Mouse (Mus musculus) macrophage (primary cell): ENCODE results near the gene Mef2d. TPM values are rescaled to one million over a fixed set of nuclear protein-coding genes. Genes with fewer than 3 reads are reported as not detected.

ENCODE experiments used
- H3K27ac ChIP-seq: fragments of 350-480 bp; formaldehyde crosslinking; 2 replicates; pipeline ENCODE4 v1.9.0; 2021
- H3K36me3 ChIP-seq: fragments of 350-480 bp; formaldehyde crosslinking; 2 replicates; pipeline ENCODE4 v1.9.0; 2021; ENCODE audit errors: inconsistent target
- H3K4me3 ChIP-seq: fragments of 350-480 bp; formaldehyde crosslinking; 2 replicates; pipeline ENCODE4 v1.9.0; 2021; ENCODE audit errors: inconsistent target
- H3K79me2 ChIP-seq: fragments of 350-480 bp; formaldehyde crosslinking; 2 replicates; pipeline ENCODE4 v1.9.0; 2021; ENCODE audit errors: inconsistent target
- WGBS: methylation state at CpG from one replicate; pipeline ENCODE4 v1.1.7; 2026; ENCODE audit warnings: inconsistent platforms; ENCODE audit not compliant: missing documents; 5-methylcytosine and 5-hydroxymethylcytosine counted together
- polyA plus RNA-seq: library from polyadenylated mRNA; stranded (reverse); fragments of 250-400 nt; gene quantifications from 3 replicates; pipeline ENCODE4 v1.2.4, GENCODE M21; 2018; ENCODE audit warnings: inconsistent platforms

Mef2d gene
- polyA plus RNA-seq, 1 experiment from 2014 or later: 68.1 TPM

DNA sequence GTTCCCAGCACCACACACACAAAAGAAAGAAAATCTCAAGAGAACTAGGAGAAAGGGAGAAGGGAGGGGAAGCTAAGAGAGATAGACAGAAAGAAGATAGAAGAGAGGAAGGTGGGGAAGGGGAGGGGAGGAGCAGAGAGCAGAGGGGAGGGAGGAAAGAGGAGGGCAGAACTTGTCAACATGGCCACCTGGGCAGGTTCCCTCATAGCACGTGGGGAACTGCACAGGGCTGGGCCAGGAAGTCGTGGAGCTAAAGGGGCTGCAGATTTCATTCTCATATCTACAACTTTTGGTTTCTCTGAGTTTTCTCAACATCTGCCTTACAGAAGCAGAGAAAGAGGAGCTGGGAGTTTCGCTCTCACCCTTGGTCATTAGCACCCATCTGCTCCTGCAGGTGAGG is 14.5 kb upstream of the Mef2d start:
- Histone ChIP-seq H3K27ac (no peak overlapping the region), H3K4me3 (no peak overlapping the region), H3K79me2 (no peaks in the 10 kb centered on the region), H3K36me3 (no peaks in the 10 kb centered on the region)
- WGBS: 46% methylated on average over 3 of the region's 3 CpGs

DNA sequence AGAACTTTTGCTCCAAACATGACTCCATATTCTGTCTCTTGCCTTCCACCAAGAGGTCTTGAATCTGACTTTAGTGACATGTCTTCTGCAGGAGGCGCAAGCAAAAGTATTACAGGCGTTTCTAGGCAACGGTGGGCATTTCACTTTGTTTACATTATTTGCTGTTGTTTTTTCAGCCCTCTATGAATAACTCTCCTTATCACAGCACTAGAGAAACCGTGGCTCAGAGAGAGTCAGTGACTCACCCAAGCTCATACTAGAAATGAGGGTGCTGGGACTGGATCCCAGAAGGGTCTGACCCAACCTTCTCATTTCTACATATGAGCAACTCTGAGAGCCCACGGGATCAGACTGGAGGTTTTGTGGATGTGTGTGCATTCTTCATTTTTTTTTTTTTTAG is 14.1 kb upstream of the Mef2d start:
- H3K27ac ChIP-seq: no peak overlapping the region
- 82% methylated on average over 5 of the region's 5 CpGs for WGBS
- no peaks in the 10 kb centered on the region for H3K36me3 ChIP-seq
- H3K4me3 ChIP-seq: no peak overlapping the region
- no peaks in the 10 kb centered on the region for H3K79me2 ChIP-seq

DNA sequence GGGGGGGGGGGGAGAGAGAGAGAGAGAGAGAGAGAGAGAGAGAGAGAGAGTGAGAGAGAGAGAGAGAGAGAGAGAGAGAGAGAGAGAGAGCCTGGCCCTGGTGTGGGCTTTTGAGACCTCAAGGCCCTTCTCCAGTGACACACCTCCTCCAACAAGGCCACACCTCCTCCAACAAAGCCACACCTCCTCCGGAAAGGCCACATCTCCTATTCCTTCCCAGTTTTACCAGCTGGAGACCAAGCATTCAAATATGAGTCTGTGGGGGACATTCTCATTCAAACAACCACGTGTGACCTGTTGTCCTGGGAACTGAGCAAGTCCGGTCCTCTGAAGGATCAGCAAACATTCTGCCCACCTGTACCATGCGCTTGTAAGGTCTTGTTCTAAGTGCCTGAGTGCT is 13.2 kb upstream of the Mef2d start:
- Histone ChIP-seq H3K79me2 (no peaks in the 10 kb centered on the region), H3K4me3 (no peak overlapping the region), H3K36me3 (no peaks in the 10 kb centered on the region), H3K27ac (no peak overlapping the region)
- WGBS: 73% methylated on average over 4 of the region's 4 CpGs

- 91% methylated on average over 3 of the region's 3 CpGs for WGBS
- H3K27ac ChIP-seq: no peak overlapping the region
- H3K4me3 ChIP-seq: no peak overlapping the region
- H3K79me2 ChIP-seq: no peaks in the 10 kb centered on the region
- no peaks in the 10 kb centered on the region for H3K36me3 ChIP-seq
These were observed 11.1 kb upstream of the Mef2d start for GRCm38 (mm10) chr3:88131071-88131470.

- H3K36me3 ChIP-seq: no peaks in the 10 kb centered on the region
- H3K79me2 ChIP-seq: no peaks in the 10 kb centered on the region
- no peak overlapping the region for H3K4me3 ChIP-seq
- no peak overlapping the region for H3K27ac ChIP-seq
- 100% methylated on average over 2 of the region's 2 CpGs for WGBS
These were observed 9.7 kb upstream of the Mef2d start for GRCm38 (mm10) chr3:88132492-88132891.

GRCm38 (mm10) chr3:88133187-88133771 is 8.9 kb upstream of the Mef2d start:
- H3K79me2 ChIP-seq: no peaks in the 10 kb centered on the region
- H3K27ac ChIP-seq: no peak overlapping the region
- H3K36me3 ChIP-seq: no peaks in the 10 kb centered on the region
- H3K4me3 ChIP-seq: no peak overlapping the region
- whole genome bisulfite sequencing: 82% methylated on average over 4 of the region's 4 CpGs

- H3K4me3 ChIP-seq: no peak overlapping the region
- 91% methylated on average over 9 of the region's 9 CpGs for WGBS
- no peaks in the 10 kb centered on the region for H3K36me3 ChIP-seq
- no peak overlapping the region for H3K27ac ChIP-seq
- no peaks in the 10 kb centered on the region for H3K79me2 ChIP-seq
These were observed 5.8 kb upstream of the Mef2d start for GRCm38 (mm10) chr3:88136346-88136745.

- Histone ChIP-seq H3K27ac (peak overlapping the region; percentile 99; the same call in 1 of the 2 replicates), H3K79me2 (no peaks in the 10 kb centered on the region), H3K36me3 (no peaks in the 10 kb centered on the region), H3K4me3 (no peak overlapping the region)
- WGBS: 89% methylated on average over 4 of the region's 4 CpGs
These were observed 5.2 kb upstream of the Mef2d start for GRCm38 (mm10) chr3:88136945-88137494.

DNA sequence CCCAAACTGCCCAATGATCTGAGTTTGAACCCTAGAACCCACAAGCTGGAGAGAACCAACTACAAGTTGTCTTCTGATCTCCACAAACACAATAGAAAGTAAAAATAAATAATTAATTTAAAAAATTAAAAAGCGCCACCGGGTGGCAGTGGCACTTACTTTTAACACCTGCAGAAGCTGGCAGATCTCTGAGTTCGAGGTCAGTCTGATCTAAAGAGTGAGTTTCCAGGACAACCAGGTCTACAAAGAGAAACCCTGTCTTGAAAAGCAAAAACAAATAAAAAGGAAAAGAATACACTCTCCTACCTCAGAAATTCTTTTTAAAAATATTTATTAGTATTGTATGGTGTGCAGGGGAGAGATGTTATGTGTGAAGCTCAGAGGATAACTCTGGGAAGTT is 4.4 kb upstream of the Mef2d start:
- H3K79me2 ChIP-seq: peaks cover 1% of the 10 kb centered on the region
- H3K36me3 ChIP-seq: no peaks in the 10 kb centered on the region
- H3K27ac ChIP-seq: peak overlapping the region; percentile 99
- peak overlapping the region; percentile 53 for H3K4me3 ChIP-seq
- 6% methylated on average over 3 of the region's 3 CpGs for WGBS

DNA sequence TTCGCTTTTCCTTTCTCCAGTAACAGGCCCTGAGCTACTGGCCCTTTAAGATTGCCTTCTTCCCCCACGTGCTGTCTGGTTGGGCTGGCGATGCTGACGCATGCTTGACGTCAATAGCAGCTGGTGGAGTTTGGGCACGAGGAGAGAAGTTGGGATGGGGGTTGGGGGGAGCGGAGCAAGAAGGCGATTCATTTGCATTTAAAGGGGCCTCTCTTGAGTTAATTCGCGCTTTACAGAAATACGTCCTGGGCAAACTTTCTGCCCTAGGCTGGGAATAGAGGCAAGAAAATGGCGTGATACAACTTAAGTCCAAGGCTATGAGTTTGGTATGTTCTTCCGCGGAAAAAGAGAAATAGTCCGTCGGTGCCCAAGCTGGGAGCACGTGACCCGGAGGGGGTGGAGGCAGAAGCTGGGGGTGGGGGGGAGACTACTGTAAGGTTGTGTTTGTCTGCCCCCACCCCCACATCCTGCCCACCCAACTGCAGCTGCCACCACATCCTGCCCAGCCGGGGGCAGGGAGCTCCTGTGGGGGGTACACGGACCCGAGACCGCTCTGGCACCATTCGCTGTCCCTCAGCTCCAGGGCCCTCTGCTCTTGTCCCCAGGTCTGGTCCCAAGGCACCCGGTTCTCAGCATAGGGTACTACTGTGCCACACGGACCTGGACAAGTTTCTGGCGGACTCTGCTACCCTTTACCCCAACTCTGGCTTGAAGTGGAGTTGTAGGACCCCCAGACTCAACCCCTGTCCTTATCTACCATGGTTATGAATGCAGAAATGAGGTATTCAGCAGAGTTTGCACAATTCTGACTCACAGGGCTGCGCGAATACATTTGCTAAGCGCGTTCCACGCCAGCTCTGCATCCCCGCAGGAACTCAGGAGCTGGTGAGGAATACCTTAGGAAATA is 3.6 kb upstream of the Mef2d start:
- H3K36me3 ChIP-seq: no peaks in the 10 kb centered on the region
- H3K27ac ChIP-seq: peak overlapping the region; percentile 99
- 0% methylated on average over 32 of the region's 32 CpGs for WGBS
- peak overlapping the region; percentile 53 for H3K4me3 ChIP-seq
- H3K79me2 ChIP-seq: peaks cover 9% of the 10 kb centered on the region

DNA sequence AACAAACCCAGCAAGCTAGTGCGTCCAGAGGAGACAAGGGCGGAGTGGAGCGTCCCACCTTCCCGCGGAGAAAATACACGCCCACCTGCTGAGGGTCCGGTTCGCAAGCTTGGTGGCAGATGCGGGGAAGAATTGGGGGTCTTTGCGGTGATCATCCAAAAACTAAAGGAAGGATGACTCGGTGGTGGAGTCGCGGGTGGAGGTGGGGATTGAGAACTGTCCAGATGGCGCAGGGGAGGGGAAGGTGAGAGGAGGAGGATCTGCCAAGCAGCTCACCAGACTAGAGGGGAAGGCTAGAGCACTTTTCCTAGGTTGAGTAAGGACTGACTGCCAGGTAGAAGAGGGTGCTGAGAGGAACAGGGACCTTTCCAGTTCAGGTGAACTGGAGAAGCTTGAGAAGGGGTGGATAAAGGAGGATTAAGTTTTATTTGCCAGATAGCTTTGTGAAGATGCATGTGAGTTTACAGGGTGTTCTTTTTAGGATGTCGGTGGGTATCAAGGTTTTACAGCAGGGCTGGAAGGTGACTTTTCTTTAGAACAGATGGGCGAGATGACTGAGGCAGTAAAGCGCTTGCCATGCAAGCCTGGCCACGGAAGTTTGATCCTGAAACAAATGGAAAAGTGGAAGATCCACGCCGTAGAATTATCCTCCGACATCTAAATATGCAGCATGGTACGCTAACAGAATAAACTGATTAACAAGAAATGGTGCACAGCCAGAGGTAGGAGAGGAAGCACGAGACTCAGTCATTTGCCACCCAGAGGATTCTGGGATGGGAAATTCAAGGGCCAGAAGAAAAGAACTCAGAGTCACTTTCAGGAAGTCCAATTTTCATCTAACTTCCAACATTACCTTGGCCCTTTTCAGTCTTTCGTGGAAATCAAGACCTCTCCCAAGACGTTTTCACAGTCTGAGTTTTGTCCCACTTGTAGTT is 2.7 kb upstream of the Mef2d start:
- Histone ChIP-seq H3K4me3 (peak overlapping the region; percentile 53), H3K27ac (peak overlapping the region; percentile 99), H3K36me3 (no peaks in the 10 kb centered on the region), H3K79me2 (peaks cover 18% of the 10 kb centered on the region)
- 17% methylated on average over 25 of the region's 25 CpGs for WGBS

DNA sequence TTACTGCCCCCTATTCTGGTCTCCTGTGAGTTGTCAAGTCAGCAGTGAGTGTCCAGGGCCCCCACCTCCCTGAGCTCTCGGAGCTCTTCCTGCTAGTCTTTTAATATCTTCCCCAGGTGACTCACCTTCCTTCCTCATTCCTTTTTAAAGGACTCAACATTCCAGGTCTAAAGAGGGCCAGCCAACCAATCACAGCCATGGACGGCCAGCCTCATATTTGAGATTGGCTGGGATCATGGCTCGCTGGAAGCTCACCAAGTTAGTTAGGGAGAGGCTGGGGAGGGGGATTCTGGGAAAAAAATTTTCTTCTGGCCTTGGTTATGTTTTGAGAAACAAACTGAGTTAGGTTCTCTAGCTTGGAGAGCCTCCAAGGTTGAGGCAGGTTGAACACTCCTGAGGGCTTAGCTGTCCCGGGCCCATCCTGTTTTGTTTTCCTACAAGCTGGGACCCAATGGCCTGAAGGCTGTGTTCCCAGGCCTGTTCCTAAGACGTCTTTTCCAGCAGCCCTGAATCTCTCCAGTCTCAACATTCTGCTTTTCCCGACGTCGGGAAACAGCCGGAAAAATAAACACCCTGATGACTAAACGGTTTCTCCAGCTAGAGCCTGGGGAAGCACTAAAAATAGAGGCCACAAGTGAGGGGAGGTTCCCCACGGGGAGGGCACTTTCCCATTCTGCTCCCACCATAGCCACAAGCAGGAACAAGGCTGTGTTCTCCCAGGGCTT is 1.8 kb upstream of the Mef2d start:
- WGBS: 11% methylated on average over 11 of the region's 11 CpGs
- H3K79me2 ChIP-seq: peaks cover 26% of the 10 kb centered on the region
- H3K27ac ChIP-seq: peak overlapping the region; percentile 99
- H3K36me3 ChIP-seq: no peaks in the 10 kb centered on the region
- H3K4me3 ChIP-seq: no peak overlapping the region

DNA sequence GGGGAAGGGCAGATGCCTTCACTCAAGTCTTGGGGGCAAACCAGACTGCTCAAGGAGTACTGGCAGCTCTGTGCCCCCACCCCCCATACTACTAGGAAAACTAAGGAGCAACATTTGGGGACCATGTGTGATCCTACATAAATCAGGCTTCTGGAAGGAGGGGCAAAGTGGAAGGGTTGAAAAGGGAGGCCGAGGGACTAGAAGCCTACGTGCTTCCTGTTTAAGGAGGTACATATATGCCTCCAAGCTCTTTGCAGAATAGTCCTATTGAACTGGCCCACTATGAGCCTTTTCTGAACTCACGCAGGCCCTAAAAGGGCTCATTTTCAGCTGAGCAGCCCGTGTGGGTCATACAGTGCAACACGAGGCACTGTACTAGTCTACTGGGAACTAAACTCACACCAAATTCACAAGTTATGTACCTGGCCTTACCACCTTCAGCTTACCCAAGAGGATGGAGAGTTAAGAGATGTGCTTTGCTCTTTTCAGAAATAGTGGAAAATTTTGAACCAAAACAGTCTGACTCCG is 1.2 kb upstream of the Mef2d start:
- peak overlapping the region; percentile 29; the same call in 1 of the 2 replicates for H3K4me3 ChIP-seq

DNA sequence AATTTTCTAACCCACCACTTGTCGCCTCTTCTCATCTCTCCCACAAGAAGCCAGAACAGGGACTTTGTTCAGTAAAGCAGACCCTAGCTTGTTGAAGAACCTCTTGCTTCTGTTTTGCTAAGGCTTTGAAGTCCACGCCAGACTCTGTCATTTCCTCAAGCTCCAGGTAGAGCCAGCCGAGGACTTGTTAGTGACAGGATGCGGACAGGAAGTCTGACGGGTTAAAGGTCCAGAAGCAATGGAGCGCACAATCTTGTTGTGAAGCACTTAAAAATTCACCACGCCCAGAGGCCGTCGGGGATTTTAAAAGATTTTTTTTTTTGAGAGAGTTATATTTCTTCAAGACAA is 759 bp upstream of the Mef2d start:
- Histone ChIP-seq H3K4me3 (peak overlapping the region; percentile 29), H3K27ac (peak overlapping the region; percentile 99), H3K79me2 (peaks cover 37% of the 10 kb centered on the region), H3K36me3 (no peaks in the 10 kb centered on the region)
- WGBS: 7% methylated on average over 9 of the region's 9 CpGs

More for the DNA sequence above, 1.2 kb upstream of the Mef2d start:
- WGBS: 10% methylated on average over 6 of the region's 6 CpGs
- no peaks in the 10 kb centered on the region for H3K36me3 ChIP-seq
- H3K79me2 ChIP-seq: peaks cover 33% of the 10 kb centered on the region
- peak overlapping the region; percentile 99 for H3K27ac ChIP-seq
